Mouse (Mus musculus) spleen, postnatal 10 days (tissue): ENCODE results near the gene Slc50a1.

Experiments used
- DNase-seq, 2 experiments: peaks; one replicate each; pipeline ENCODE4 v3.0.0; 2021 to 2022; ENCODE audit warnings: low spot score in 2 of 2

Gene Slc50a1

GRCm38 (mm10) chr3:89294195-89294594 lies 23.8 kb upstream of the Slc50a1 start:
- DNase-seq = no peak

- no peak for DNase-seq
Observed at GRCm38 (mm10) chr3:89293247-89293918, 23.0 kb upstream of the Slc50a1 start.

- no peak for DNase-seq
Observed at GRCm38 (mm10) chr3:89292303-89292702, 21.9 kb upstream of the Slc50a1 start.

GRCm38 (mm10) chr3:89291874-89292273 lies 21.5 kb upstream of the Slc50a1 start:
- DNase-seq = no peak

GRCm38 (mm10) chr3:89288503-89288928 lies 18.1 kb upstream of the Slc50a1 start:
- no peak for DNase-seq

GRCm38 (mm10) chr3:89287286-89287685 lies 16.9 kb upstream of the Slc50a1 start:
- DNase-seq = no peak

- DNase-seq = no peak
Observed at GRCm38 (mm10) chr3:89285526-89285925, 15.2 kb upstream of the Slc50a1 start.

- DNase-seq = no peak
Observed at GRCm38 (mm10) chr3:89284261-89284660, 13.9 kb upstream of the Slc50a1 start.

GRCm38 (mm10) chr3:89282291-89282643 lies 11.9 kb upstream of the Slc50a1 start:
- no peak for DNase-seq

- peak; percentile 65 to 87 for DNase-seq
Observed at GRCm38 (mm10) chr3:89281579-89282290, 11.4 kb upstream of the Slc50a1 start.

GRCm38 (mm10) chr3:89280606-89281511 lies 10.5 kb upstream of the Slc50a1 start, which contains the start of gene Efna1:
Efna1 (minus strand) TSS chr3:89281142.
- peak in 1 of 2 experiments; percentile 25 for DNase-seq

- no peak for DNase-seq
Observed at GRCm38 (mm10) chr3:89280050-89280605, 9.8 kb upstream of the Slc50a1 start.

- DNase-seq = peak in 1 of 2 experiments; percentile 63
Observed at GRCm38 (mm10) chr3:89279153-89279890, 9.0 kb upstream of the Slc50a1 start.

GRCm38 (mm10) chr3:89278643-89279042 lies 8.3 kb upstream of the Slc50a1 start:
- DNase-seq = no peak

GRCm38 (mm10) chr3:89278107-89278506 lies 7.7 kb upstream of the Slc50a1 start:
- DNase-seq = no peak

GRCm38 (mm10) chr3:89277281-89278021 lies 7.1 kb upstream of the Slc50a1 start:
- DNase-seq = no peak

- DNase-seq = no peak
Observed at GRCm38 (mm10) chr3:89276061-89276460, 5.7 kb upstream of the Slc50a1 start.

GRCm38 (mm10) chr3:89271760-89272159 lies 1.4 kb upstream of the Slc50a1 start:
- DNase-seq = no peak

GRCm38 (mm10) chr3:89270891-89271290 lies 521 bp upstream of the Slc50a1 start:
- no peak for DNase-seq

GRCm38 (mm10) chr3:89268916-89269315 lies 1.5 kb downstream of the Slc50a1 start:
- no peak for DNase-seq
